Mouse (Mus musculus) kidney, postnatal 4 days (tissue): Measurements from ENCODE around the gene Psmg4.
A peak's percentile ranks its signal among the peaks of the same experiment; 100 is the strongest.

Experiments used
- DNase-seq, 2 experiments: peaks; one replicate each; pipeline ENCODE4 v3.0.0; 2021; ENCODE audit warnings: mixed read lengths in 2 of 2

The Psmg4 gene

DNA sequence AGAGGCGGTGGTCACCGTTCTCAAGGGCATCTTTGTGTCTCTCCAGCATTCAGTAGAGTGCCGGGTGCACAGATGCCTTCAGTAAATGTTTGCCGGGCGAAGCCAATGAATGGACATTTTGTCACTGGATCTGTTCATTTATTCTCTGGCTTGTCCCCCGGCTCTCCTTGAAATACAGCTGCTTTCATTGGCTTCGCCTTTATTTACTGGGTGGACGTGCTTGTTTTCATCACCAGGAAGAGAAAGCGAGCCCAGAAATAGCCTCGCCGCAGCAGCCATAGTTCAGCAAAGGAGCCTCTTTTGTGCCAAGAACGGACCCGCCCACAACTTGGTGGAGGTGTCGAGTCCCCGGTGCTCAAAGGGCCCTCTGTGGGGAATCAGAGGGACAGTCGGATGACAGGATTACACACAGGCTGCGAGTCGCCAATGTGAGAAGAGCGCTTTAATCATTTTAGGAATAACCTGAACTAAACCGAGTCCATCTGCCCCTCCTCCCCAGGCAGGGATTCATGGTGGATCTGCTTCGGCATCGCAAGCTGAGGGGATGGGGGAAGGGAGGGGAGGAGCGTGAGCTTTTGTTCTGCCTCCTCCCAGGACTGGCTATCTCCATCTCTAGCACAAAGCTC lies 13.9 kb upstream of the Psmg4 start:
- peak; percentile 69 to 82 for DNase-seq

DNA sequence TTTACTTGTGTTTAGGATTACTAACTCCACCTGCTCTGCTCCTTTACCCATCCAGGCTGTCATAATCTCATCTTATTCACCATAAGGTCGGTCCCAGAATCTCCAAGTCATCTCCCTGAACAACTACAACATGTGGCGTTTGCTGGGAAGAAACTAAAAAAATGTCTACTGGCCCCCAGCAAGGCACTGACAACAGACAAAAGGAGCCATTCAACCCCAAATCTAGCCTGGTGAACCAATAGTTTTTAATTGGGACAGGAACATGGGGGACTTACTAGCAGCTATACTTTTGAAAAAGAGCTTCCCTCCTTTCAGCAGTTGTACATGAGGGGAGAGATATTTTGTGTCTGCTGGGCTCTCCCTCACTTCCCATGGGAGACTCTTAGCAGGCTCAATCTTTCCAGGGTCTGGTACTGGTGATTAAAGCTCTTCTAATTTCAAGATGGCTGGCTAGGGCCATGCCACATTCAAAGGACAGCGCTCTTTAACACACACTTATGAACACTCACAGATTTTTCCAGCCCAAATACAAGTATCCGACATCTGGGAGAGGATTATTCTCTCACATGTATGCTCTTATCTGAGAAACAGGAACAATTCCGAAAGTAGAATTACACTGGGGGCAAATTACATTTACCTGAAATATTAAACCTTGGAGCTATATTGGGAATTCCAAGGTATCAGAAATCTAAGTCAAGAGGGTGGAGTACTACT lies 13.1 kb upstream of the Psmg4 start:
- no peak for DNase-seq

DNA sequence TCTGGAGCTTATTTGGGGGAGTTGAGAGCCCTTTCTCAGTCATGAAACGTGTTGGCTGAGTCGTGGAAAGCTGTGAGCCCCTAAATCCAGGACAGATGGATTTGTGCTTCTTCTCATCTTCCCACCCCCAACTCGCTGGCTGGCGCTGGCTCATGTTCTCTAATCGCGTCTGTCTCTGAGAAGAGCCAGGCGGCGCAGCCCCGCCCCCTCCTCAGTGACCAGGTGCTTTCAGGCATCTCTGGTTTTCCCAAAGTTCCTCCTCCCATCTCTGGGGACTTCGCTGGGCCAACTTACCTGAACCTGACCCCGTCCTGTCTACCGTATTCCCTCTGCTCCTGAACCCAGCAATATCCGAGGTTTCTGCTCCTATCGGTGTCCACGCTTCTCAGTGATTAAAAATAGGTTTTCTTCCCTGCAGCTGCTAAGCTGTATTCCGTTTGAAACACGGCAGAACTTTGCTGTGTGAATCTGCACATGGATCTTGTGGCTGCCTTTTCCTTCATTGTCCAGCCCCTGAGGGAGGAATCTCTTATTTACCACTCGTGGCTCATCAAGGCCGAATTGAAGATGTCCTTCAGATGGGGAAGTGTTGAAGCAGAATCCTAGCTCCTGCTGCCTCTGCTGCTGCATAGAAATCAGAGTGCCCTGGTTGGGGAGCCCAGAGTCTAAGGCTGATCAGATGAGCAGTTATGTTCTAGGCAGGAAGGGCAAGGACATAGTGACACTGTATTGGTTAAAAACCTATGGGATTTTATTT lies 12.3 kb upstream of the Psmg4 start:
- peak; percentile 54 to 64 for DNase-seq

DNA sequence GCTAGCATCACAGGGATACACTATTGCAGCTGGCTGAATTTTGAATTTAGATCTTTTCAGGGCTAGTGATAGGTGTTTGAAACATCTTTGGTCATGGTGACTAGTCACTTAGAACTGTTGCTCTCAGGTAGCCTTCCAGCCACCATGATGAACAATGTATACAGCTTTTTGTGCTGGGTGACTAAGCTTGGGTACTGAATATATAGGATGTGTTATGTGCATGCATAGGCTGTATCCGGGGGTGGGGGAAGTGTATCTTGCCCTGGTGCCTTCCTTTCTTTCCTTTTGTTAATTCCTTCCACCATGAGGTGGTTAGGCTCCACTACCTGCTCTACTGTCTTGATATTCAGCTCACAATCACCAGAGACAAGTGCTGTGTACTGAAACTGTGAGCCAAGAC lies 11.3 kb upstream of the Psmg4 start:
- DNase-seq, result no peak

DNA sequence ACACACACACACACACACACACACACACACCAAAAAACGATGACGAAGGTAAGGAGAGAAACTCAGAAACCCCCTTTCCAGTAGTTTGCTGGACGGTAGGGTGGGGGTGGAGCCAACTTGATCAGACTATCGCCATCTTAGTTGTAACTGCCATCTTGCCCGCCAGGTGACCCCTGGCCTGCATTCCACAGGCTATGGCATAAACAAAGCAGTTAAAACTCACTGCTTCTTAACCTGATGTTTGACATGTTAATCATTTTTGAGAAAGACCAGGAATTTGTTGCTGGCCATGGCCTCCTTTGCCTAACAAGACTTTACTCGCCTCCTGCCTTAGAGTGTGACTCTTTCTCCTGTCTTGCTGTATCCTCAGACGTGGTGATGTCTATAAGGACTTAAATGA lies 10.1 kb upstream of the Psmg4 start:
- DNase-seq, result peak; percentile 36 to 67

DNA sequence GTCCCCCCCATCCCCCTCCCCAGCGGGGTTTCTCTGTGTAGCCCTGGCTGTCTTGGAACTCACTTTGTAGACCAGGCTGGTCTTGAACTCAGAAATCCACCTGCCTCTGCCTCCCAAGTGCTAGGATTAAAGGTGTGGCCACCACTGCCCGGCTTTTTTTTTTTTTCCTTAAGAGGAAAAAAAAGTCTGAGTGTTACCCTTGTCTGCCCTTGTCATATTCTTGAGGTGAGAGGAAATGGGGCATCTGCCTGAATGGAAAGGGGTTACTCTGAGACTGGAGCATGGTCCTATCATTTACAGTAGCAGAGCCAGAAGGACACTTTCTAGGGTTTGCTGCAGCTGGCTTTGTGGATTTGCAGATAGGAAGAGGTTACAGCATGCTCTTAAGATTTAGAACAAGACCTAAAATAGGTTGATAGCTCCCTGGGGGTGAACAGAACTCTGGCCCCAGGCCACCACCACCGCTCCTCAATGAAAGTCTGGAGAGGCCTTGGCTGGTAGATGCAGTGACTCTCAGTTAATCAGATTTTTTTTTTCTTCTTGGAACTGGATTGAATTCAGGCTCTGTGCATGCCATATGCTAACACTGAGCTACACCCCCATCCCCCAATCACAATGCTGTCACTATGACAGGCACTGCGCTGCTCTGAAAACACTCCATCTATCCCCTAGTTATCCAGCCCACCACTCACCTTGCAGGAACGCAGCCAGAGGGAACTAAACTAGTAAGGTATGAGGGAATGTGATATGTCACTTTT lies 9.3 kb upstream of the Psmg4 start:
- DNase-seq, result peak in 1 of 2 experiments; percentile 12

DNA sequence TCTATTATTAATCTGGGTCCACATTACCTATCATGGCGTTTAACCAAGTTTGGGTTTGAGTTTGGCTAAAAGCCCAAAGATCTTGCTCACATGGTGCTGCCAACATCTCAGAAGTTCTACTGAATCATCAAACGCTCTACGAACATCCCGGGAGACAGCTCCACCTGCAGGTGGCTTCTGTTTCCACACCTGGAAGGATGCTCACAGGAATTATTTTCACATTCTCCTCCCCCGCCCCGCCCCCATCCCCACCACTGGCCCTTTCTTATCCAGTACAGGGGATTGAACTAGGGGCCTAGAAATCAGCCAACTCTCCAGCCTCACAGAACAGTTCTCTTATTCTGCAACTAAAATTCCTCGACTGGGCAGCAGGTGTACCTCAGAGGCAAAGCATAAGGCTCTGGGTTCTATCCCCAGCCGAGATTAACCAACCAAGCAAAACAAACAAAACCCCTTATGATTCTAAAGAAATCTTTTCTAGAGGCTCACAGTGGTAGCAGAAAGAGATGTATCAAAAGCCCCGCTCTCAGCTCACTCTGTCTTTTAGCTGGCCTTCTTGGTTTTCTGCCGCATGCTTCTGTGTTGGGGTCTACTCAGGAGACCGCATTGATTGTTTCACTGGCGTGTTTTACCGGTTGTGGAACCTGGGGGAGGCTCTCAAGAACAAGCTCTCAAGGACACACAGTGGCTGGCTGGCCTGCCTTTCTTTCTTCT lies 8.4 kb upstream of the Psmg4 start:
- DNase-seq, result peak; percentile 87 to 90

DNA sequence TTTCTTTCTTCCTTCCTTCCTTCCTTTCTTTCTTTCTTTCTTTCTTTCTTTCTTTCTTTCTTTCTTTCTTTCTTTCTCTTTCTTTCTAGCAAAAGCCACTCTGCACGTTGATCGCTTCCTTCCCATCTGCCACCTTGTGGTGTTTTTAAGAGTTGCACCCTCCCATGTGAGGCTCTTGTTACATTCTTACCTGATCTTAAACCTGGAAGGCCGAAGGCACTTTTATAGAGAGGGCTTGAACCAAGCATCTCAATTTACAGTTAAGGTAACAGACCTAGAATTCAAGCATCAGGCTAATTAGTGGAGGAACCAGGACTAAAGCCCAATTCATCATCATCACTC lies 7.9 kb upstream of the Psmg4 start:
- peak; percentile 78 to 85 for DNase-seq

DNA sequence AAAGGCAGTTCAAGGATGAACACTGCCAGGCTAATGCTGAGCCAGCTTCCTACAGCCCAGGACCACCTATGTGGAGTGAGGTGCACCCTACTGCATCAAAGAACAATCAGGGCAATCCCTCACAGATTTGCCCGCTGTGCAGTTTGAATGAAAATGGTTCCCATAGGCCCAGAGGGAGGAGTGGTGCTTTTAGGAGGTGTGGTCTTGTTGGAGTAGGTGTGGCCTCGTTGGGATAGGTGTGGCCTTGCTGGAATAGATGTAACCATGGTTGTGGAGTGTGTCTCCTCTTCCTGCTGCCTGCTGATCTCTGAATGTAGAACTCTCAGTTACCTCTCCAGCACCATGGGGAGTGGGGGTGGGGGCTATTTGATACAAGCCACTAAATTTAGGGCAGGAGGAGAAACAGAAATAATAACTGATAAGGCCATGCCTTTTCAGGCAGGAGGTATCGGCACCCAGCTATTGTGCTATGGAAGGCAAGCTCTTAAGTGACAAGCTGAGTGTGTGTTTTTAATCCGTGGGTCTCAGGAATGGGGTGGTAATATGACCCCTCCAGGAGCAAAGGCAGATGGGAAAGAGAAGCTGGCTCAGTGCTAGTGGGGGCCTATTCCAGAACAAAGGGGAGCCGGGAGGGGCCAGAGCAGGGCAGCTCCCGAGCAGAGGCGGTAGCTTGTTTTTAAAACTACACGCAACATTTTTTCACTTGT lies 6.5 kb upstream of the Psmg4 start:
- DNase-seq, result peak; percentile 18 to 39

DNA sequence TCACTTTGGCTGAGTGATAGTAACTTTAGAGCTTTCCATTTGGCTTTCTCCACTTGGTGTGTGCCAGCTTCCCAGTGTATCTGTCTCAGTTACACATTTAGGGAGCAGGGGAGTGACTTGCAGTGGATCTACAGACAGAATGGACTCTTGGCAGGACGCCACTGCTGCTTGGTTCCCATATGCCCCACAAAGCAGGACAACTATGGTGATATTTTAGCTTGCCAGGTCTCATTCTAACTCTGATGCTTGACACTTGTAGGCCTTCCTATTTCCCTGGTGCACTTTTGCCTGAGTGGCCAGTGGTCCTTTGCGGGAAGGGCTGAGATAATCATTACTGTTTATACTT lies 6.0 kb upstream of the Psmg4 start:
- DNase-seq, result peak; percentile 27 to 46

DNA sequence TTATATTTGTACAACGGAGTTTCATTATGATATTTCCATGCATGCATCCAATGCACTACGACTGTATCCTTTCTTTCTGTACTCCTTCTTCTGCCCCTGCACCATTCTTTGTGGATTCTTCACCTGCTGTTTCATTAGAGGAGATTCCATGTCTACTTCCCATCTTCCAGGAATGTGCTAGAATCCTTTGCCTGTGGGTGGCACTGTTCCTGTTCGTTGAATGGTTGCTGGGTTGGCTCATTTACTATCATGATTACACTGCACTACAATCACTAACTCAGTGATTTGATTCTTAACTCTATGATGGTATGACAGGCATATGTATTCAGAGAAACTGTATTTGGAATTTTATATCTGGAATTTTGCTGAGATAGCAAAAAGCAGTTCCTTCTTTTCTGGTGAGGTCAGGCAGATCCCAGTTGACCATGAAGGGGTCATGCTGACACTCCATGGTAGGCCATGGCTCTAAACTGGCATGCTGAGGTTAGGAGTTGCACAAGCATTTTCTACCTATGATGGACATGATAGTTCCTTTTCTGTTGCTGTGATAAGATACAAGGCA lies 5.1 kb upstream of the Psmg4 start:
- no peak for DNase-seq

DNA sequence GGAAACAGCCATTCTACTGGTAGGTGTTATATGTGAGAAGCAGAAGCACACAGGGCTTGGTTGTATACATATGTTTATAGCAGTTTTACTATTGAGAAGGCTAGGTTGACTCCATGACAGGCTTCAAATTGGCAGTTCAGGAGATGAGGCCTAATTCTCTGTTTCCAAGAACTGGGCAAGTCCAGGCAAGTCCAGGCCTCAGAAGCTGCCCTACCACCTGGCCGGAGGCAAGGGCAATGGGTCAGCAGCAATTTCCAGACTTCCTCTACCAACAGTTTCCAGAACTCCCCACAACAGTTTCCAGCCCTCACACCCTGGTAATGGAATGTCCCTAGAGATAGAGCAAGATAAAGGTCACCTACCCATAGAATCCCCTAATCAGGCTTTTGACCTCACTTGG lies 2.8 kb upstream of the Psmg4 start:
- DNase-seq, result no peak

DNA sequence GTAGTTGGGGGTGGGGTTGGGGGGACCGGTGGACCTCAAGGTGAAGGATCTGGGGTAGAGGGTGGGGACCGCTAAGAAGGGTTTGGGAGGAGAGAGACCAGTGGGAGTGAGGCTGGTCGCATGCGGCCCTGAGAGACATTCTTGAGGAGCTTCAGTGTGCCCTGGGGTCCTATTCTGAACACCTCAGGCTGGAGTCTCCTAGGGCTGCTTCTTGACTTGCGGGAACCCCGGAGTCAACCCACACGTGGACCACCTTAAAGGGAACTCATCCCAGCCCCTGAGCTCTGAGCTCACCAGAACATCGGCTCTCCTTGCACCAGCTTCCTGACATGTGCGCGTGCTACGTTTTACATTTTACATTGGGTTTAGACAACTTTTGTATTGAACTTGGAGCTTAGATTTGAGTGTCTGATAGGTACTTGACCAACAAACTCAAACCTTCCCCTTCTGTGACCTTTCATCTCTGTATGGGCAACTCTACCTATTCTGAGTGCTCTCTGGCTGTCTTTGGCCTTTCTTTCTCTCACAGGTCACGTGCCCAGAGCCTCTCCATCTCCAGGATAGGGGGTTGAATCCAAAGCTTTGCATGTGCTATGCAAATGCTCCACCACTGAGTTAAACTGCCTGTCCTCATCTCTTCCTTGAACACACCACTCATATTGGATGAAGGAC lies 676 bp downstream of the Psmg4 start:
- DNase-seq, result no peak

DNA sequence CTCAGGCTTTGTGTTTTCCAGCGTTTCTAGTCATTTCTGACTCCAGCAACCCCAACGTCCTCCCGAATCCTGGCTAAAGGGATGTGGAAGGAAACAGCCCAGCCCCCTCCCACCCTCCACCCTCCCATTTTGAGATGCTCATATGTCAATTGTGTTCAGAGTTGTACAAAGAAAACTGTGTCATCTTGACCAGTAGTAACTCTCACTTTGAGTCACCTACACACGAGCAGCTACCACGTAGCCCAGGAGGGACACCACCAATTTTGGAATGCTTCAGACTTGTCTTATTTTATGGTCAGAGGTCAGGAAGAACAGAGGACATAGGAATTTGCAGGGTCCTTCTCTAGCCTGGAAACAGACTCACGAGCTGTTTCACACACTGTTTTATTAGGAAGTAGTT lies 11.3 kb downstream of the Psmg4 start:
- no peak for DNase-seq

DNA sequence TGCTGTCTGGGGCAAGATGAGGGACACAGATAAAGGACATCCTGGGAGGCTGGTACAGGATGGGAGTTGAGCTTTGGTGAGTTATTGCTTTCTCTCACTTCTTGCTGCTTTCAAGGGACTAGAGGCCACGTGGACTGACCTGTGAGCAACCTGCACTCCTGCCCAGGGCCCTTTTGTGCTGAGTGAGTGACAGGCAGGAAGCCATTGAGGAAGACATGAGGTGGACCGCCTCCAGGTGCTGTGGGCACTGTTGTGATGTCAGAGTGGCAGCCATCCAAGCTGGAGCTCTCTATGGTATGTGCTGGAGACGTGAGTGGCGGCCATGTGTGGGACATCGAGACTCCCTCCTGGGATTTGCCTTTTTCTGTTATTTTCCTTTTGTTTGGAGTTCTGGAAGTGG lies 18.9 kb downstream of the Psmg4 start:
- no peak for DNase-seq

DNA sequence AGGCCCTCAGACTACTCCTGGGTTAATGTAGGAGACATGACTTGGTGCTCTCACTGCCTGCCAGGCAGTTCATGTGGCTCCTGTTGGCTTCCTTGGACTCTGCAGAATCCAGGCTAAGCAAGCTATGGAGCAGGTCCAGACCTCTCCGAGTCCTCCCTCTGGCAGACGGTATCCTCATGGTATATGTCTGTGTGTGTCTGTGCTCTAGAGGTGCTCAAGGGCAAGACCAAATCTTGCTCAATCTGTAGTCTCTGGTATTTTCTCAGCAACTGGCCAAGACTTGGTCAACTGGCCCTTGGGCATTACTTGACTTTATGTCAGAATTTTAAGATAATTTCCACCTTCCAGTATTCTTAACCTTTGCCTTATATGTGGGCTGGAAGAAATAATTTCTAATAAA lies 22.6 kb downstream of the Psmg4 start:
- no peak for DNase-seq

DNA sequence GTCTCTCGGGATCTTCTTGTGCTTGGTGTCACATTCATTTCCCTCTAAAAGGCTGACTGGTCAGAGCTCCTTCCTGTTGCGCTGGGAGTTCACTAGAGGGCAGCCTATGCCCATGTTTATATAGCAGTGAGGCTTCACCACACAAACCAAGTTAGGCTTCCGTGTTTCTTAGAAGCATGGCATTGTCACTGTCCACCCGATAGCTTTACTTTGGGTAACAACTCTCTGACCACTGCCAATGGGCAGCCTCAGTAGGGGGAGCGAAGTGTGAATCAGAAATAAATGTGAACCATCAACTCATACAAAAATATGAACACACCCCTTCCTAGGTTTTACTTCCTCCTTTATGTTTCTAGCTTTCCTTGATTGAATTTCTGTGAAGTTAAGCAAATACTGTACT lies 24.8 kb downstream of the Psmg4 start:
- DNase-seq, result peak; percentile 68 to 78

DNA sequence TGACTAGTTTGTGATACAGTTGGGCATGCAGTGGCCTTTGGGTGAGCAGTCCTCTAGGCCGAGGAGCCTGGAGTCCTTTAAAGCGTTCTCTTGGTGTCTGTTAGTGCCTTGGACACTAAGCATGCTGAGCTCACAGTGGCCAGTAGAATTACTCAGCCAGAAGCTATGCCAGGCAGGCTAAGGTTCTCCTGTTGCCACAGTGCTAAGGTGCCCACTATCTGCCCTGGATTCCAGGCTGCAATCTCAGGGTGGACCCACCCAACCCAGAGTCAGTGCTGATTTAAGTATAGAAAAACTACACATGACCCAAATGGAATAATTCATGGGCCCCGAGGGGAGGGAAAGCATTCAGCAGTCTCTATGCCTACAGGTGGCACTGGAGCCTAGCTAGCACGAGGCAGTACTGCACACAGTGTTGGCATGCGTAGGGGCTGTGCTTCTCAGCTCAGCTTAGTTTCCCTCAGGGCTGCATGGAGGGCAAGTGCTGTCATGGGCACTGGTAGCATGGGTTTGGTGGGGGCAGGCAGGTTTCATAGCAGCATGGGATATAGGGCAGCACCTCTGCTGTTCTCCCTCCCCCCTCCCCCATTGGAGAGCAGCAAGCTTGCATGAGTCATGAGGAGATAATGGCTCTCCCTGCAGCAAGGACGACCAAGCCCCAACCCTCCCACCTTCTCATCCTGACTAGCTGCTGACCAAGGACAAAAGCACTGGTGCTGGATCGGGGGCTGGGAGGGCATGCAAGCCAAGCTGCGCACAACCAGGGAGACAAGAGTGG lies 29.8 kb downstream of the Psmg4 start:
- DNase-seq, result peak in 1 of 2 experiments; percentile 34

DNA sequence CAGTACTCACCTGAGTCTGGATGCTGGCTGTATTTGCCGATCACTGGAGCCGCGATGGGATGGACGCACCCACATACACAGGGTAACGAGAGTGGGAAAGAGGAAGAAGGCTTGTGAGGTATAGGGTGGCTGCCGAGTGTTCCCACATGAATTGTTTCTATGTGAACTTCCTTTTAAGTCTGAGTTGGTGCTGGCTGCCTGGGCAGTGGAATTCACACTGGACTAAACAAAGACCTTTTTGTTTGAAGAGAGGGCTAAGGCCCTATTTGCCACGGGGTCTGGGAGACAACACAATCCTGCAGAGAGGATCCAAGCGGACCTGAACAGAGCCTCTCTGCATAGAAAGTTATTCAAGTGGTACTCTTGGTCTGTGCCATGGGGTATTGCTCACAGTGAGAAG lies 30.6 kb downstream of the Psmg4 start:
- DNase-seq, result no peak

DNA sequence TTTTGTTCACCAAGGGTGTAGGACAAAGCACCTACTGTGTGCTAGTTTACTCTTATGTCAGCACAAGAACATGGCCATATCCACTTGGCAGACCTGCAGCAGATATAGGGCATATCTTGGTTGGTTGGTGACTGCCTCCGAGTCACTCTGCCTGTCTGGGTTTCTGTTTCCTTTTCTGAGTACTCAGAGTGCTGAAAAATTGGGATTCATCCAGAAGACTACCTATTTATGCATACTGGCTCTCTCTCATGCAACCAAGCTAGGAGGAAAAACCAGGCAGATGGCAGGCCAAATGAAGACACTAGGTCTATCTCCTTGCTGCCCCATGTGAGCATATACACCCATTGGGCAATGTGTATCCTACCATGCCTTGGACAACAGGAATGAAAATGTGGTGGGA lies 32.9 kb downstream of the Psmg4 start:
- DNase-seq, result no peak
